Mouse (Mus musculus) bone marrow macrophage, adult 2 months (primary cell): Measurements from ENCODE around the gene Ubxn11.

ENCODE experiments used
- CTCF ChIP-seq: IDR thresholded peaks from 2 replicates; pipeline ENCODE4 v1.5.1; 2012; ENCODE audit warnings: low read depth, mild to moderate bottlenecking, low read length, moderate library complexity
- POLR2A ChIP-seq: IDR thresholded peaks from 2 replicates; pipeline ENCODE4 v1.6.1; 2012; ENCODE audit warnings: mild to moderate bottlenecking, low read depth, low read length, borderline replicate concordance

DNA sequence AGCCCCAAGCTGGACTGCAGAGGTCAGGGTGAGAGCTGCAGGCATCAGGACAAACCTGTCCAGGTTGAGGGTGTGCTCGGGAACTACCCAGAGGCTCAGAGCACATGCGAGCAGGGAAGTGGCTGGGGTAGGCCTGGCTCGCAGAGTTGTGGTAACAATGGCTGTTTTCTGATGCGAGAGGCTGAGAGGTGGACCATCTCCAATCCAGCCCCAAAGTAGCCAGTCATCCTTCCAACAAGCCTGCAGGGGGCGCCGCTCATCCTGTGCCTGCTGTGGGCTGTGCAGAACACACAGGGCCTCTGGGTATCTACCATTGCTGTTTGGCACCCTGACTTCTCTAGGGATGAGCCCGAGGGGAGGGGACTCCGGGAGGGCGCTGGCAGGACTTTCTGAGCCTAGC lies 17.3 kb downstream of the Ubxn11 start:
- TF ChIP-seq POLR2A (no peak), CTCF (no peak)
